Mouse (Mus musculus): ENCODE results near the gene Lbx2.

GRCm38 (mm10) chr6:83084477-83084876 is 1.7 kb upstream of the Lbx2 start:
- TF ChIP-seq CTCF (IDR thresholded peaks at IDR 0.05; ENCODE audit: extremely low read depth, insufficient read depth, low read length): no peak
- TF ChIP-seq POLR2A (IDR thresholded peaks at IDR 0.05; ENCODE audit: extremely low read depth, insufficient read depth, low read length): no peak
